Mouse (Mus musculus) erythroblast, embryonic 14.5 days (primary cell): Measurements from ENCODE around the gene Shmt2.

ENCODE experiments used
- GATA1 ChIP-seq: IDR thresholded peaks from 2 replicates; pipeline ENCODE4 v1.6.1; 2012; ENCODE audit warnings: low read length, inconsistent platforms, mixed read lengths
- TAL1 ChIP-seq: IDR thresholded peaks from 3 replicates; pipeline ENCODE4 v1.6.1; 2012; ENCODE audit warnings: low read length, inconsistent platforms, mixed read lengths

DNA sequence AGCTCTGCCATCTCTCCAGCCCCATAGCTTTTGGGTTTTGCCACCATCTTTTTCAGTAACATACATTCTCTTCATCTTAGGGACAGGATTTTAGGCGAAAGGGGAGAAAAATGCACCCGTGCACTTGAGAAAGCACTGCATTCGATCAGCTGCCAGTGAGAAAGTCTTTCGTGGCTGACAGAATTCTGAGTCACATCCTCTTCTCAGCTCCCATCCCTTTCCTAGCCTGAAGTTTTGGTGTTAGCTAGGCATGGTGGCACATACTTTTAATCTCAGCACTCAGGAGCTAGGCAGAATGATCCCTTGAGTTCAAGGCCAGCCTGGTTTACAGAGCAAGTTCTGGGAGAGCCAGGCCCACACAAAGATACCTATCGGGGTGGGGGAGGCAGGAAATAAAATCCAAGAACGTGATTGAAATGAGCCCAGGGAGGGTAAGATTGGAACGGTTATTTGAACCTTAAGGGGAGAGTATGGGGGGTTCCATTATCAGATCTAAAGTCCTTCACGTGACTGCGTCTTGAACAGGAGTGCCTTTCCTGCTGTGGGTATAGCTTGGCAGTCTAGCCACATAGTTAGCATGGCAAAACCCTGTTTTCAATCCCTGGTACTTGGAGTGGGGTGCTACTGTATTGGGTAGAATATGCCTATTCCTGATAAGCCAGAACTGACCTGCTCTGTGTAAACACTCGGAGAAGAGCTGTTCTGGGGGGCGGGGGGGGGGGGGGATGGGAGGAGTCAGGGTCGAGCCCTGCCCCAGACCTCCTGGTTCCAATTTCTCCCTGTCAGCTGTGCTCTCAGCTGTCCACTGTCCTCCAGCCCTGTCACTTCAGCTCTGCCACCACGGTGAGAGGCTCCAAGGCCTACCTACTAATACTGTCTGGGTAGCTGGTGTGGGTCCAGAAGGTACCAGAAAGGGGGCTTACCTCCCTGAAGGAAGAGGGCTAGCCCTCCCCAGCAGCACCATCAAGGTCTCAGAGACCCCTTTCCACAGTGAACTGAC is 21.1 kb downstream of the Shmt2 start, which contains the start of gene Stac3:
- TF ChIP-seq GATA1 (no peak), TAL1 (no peak)
